Mouse (Mus musculus): Measurements from ENCODE around the gene Hist2h3b. TPM values are rescaled to one million over a fixed set of nuclear protein-coding genes. Genes with fewer than 3 reads are reported as not detected.
"Not testable (repeated sequence)": the region's sequence is repeated elsewhere in the genome, so short reads cannot be mapped to it uniquely, and the experiment has no call there.

Gene Hist2h3b
- polyA plus RNA-seq, 1 experiment = 7.5 TPM

DNA sequence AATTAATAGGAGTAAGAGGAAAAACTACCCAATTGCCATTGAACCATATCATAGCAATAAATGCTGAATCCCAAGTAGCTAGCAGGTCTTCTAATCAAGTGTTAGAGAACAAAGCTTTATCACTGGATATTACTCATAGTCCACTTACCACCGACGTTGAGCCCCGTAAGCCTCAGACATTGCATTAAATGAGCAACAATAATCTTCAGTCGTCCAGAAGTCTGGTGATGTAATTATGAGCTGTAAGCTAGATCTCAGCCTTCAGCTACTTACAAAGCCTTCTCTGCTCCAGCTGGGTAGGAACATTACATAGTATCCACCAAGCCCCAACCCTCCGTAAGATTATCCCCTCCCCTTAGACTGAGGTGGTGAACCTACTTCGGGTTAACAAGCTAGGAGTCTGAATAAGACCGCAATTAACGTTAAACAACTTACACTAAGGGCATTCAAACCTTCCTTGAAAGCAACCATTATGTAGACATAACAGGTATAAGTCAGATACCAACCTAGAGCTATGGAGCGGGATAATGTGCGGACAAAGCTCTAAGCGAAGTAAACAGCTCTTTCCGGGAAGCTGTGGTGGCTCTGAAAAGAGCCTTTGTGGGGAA is 30.4 kb upstream of the Hist2h3b start:
- H3K27ac ChIP-seq (ENCODE audit: insufficient read depth, low read length) = peak overlapping the region; percentile 83
- TF ChIP-seq POLR2A (IDR thresholded peaks at IDR 0.05; ENCODE audit: low read depth, low read length) = peak; percentile 82
- TF ChIP-seq CTCF (IDR thresholded peaks at IDR 0.05; ENCODE audit: borderline replicate concordance, insufficient read depth, low read length) = no peak
- peaks cover 3% of the 10 kb centered on the region; the same call in 1 of the 2 replicates for H3K4me1 ChIP-seq (ENCODE audit: control insufficient read depth, insufficient read depth, low read length)
- peak overlapping the region; percentile 55 for H3K4me3 ChIP-seq (ENCODE audit: insufficient read depth, low read length)

- not testable (repeated sequence) for H3K4me1 ChIP-seq (ENCODE audit: control insufficient read depth, insufficient read depth, low read length)
- peak within 1 kb of the TSS; percentile 55 for H3K4me3 ChIP-seq (ENCODE audit: insufficient read depth, low read length)
- peak; percentile 60 for TF ChIP-seq POLR2A (IDR thresholded peaks at IDR 0.05; ENCODE audit: low read depth, low read length)
- peak within 1 kb of the TSS; percentile 91 for H3K27ac ChIP-seq (ENCODE audit: insufficient read depth, low read length)
These were observed 29.3 kb upstream of the Hist2h3b start, which contains the start of gene Hist2h3c2 for GRCm38 (mm10) chr3:96238954-96239793. Gene Hist2h3c2, minus strand, starts transcription at chr3:96239127.

DNA sequence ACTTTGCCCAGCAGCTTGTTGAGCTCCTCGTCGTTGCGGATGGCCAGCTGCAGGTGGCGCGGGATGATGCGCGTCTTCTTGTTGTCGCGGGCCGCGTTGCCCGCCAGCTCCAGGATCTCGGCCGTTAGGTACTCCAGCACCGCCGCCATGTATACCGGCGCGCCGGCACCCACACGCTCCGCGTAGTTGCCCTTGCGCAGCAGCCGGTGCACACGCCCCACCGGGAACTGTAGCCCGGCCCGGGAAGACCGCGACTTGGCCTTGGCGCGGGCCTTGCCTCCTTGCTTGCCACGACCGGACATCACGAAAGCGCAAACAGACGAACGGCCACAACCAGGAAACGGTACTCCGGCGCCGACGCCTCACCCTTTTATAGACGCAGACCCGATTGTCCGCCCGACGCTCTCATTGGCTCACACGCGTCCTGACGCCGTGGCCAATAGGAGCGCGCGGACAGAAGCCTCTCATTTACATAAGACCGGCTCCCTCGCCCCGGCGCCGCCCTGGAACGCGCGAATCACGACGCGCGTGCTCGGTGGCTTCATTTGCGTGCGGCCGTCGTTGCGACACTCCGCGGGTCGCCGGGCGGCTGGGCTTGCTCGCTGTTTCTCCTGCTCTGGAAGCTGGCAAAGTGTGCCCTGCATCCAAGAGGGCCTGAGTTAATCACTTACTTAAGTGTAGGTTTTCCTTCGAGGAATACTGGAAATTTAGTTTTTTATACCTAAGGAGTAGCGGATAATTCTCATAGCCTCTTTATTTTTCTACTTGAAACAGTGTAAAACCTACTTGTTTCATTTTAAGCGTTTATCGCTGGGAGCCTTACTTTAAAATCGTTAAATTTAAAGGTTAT is 28.3 kb upstream of the Hist2h3b start, which contains the start of gene Hist2h2aa2:
TSS of gene Hist2h2aa2 (minus strand) at position 328 of the 850 bp plus-strand sequence.
- H3K4me3 ChIP-seq (ENCODE audit: insufficient read depth, low read length) = peak within 1 kb of the TSS; percentile 46
- H3K4me1 ChIP-seq (ENCODE audit: control insufficient read depth, insufficient read depth, low read length) = not testable (repeated sequence)
- H3K27ac ChIP-seq (ENCODE audit: insufficient read depth, low read length) = peak within 1 kb of the TSS; percentile 91
- peak; percentile 28 for TF ChIP-seq POLR2A (IDR thresholded peaks at IDR 0.05; ENCODE audit: low read depth, low read length)

DNA sequence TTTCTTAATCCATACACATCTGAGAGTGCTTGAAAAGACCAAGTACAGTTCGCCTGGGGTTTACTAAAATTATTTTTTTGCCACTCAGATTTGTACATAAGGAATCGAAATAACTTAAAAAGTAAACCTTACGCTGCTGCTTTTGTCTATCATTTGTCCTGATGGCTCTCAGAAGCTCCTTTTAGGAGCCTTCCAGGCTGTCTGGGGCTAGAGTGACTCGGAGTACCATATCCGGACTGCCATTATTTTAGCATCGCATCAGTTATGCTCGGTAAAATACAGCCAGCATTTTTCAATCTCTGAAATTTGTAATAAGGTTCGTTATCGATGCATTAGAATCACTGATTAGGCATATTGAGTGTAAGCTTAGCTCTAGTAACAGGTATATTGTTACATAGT is 27.7 kb upstream of the Hist2h3b start:
- H3K27ac ChIP-seq (ENCODE audit: insufficient read depth, low read length) = peak overlapping the region; percentile 80
- H3K4me3 ChIP-seq (ENCODE audit: insufficient read depth, low read length) = no peak overlapping the region
- peaks cover 8% of the 10 kb centered on the region for H3K4me1 ChIP-seq (ENCODE audit: control insufficient read depth, insufficient read depth, low read length)
- TF ChIP-seq CTCF (IDR thresholded peaks at IDR 0.05; ENCODE audit: borderline replicate concordance, insufficient read depth, low read length) = no peak
- TF ChIP-seq POLR2A (IDR thresholded peaks at IDR 0.05; ENCODE audit: low read depth, low read length) = no peak

- H3K4me1 ChIP-seq (ENCODE audit: control insufficient read depth, insufficient read depth, low read length) = peaks cover 4% of the 10 kb centered on the region; the same call in 1 of the 2 replicates
- no peak overlapping the region for H3K4me3 ChIP-seq (ENCODE audit: insufficient read depth, low read length)
- H3K27ac ChIP-seq (ENCODE audit: insufficient read depth, low read length) = peak overlapping the region; percentile 93; the same call in 1 of the 2 replicates
- TF ChIP-seq CTCF (IDR thresholded peaks at IDR 0.05; ENCODE audit: borderline replicate concordance, insufficient read depth, low read length) (no peak), POLR2A (IDR thresholded peaks at IDR 0.05; ENCODE audit: low read depth, low read length) (no peak; the same call in 1 of the 2 replicates)
These were observed 24.4 kb upstream of the Hist2h3b start for GRCm38 (mm10) chr3:96243921-96244572.

DNA sequence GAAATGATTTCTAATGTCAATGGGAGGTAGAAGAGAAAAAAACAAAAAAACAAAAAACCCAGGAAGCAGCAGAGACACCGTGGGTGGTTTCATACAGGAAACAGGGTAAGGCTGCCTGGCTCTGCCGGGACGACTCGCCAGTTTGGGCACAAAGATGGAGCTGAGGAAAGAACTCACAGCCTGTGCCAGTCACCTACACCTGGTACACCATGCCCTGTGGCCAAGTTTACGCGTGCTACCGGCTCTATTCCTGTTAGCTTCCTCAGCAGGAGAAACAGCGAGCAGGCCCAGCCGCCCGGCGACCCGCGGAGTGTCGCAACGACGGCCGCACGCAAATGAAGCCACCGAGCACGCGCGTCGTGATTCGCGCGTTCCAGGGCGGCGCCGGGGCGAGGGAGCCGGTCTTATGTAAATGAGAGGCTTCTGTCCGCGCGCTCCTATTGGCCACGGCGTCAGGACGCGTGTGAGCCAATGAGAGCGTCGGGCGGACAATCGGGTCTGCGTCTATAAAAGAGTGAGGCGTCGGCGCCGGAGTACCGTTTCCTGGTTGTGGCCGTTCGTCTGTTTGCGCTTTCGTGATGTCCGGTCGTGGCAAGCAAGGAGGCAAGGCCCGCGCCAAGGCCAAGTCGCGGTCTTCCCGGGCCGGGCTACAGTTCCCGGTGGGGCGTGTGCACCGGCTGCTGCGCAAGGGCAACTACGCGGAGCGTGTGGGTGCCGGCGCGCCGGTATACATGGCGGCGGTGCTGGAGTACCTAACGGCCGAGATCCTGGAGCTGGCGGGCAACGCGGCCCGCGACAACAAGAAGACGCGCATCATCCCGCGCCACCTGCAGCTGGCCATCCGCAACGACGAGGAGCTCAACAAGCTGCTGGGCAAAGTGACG is 23.2 kb upstream of the Hist2h3b start, which contains the start of gene Hist2h2aa1:
TSS of gene Hist2h2aa1 (plus strand) at position 495 of the 884 bp plus-strand sequence.
- Histone ChIP-seq H3K4me3 (ENCODE audit: insufficient read depth, low read length) (peak within 1 kb of the TSS; percentile 49), H3K27ac (ENCODE audit: insufficient read depth, low read length) (peak within 1 kb of the TSS; percentile 93)
- not testable (repeated sequence) for H3K4me1 ChIP-seq (ENCODE audit: control insufficient read depth, insufficient read depth, low read length)
- TF ChIP-seq POLR2A (IDR thresholded peaks at IDR 0.05; ENCODE audit: low read depth, low read length) = peak; percentile 65

DNA sequence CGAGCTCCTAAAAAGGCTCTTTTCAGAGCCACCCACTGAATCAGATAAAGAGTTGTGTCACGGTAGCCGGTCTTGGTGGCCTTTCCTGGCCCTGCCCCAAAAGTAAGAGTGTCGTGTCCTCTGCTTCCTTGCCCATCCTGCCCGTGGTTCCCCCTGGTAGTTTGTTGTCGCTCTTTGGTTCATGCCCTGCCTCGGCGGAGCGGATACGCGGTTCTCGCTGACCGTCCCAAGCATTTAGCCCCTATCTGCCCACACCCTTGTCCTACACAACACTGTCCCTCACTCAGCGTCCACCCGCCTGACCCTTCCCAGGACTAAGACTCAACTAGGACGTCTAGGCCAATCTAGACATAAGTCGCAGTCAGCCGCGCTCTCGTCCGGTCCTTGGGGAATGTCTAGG is 22.4 kb upstream of the Hist2h3b start:
- peak; percentile 55 for TF ChIP-seq POLR2A (IDR thresholded peaks at IDR 0.05; ENCODE audit: low read depth, low read length)
- H3K4me1 ChIP-seq (ENCODE audit: control insufficient read depth, insufficient read depth, low read length) = not testable (repeated sequence)
- peak overlapping the region; percentile 32; the same call in 1 of the 2 replicates for H3K4me3 ChIP-seq (ENCODE audit: insufficient read depth, low read length)
- peak overlapping the region; percentile 81 for H3K27ac ChIP-seq (ENCODE audit: insufficient read depth, low read length)

- Histone ChIP-seq H3K4me3 (ENCODE audit: insufficient read depth, low read length) (peak within 1 kb of the TSS; percentile 67), H3K27ac (ENCODE audit: insufficient read depth, low read length) (peak within 1 kb of the TSS; percentile 81)
- H3K4me1 ChIP-seq (ENCODE audit: control insufficient read depth, insufficient read depth, low read length) = not testable (repeated sequence)
These were observed 22.0 kb upstream of the Hist2h3b start, which contains the start of gene Hist2h3c1 for GRCm38 (mm10) chr3:96246427-96246856. Gene Hist2h3c1, plus strand, starts transcription at chr3:96246685.

All from embryonic fibroblast, embryonic 13.5 days (primary cell).